Mouse (Mus musculus) cortical plate, adult 2 months (tissue): ENCODE data around the gene Tet2.

Experiments used
- CTCF ChIP-seq: fragments of 200-500 bp; IDR thresholded peaks from 2 replicates; pipeline ENCODE4 v1.5.1; 2011; ENCODE audit warnings: mild to moderate bottlenecking, control low read depth, low read length; ENCODE audit not compliant: insufficient read depth; ENCODE audit errors: extremely low read depth
- POLR2A ChIP-seq: fragments of 200-500 bp; IDR thresholded peaks from 2 replicates; pipeline ENCODE4 v1.6.1; 2011; ENCODE audit warnings: mild to moderate bottlenecking, low read length, control low read depth; ENCODE audit not compliant: insufficient read depth; ENCODE audit errors: extremely low read depth

GRCm38 (mm10) chr3:133554552-133555067 lies 9.7 kb upstream of the Tet2 start:
- no peak for TF ChIP-seq CTCF
- TF ChIP-seq POLR2A, result no peak
